Mouse (Mus musculus) ES-Bruce4 (cell line): Measurements from ENCODE around the gene Rgs12. TPM values are rescaled to one million over a fixed set of nuclear protein-coding genes. Genes with fewer than 3 reads are reported as not detected.
A peak's percentile ranks its signal among the peaks of the same experiment; 100 is the strongest.

Experiments used
- H3K27ac ChIP-seq: 2 replicates; pipeline ENCODE4 v1.5.1; 2012; ENCODE audit warnings: low read length, inconsistent platforms; ENCODE audit not compliant: insufficient read depth
- H3K27me3 ChIP-seq: 2 replicates; pipeline ENCODE4 v1.6.1; 2012; ENCODE audit warnings: mild to moderate bottlenecking, low read length, inconsistent platforms; ENCODE audit not compliant: control insufficient read depth, poor library complexity, insufficient read depth, severe bottlenecking
- H3K36me3 ChIP-seq: 2 replicates; pipeline ENCODE4 v1.6.1; 2012; ENCODE audit warnings: inconsistent platforms, mild to moderate bottlenecking, low read length, moderate library complexity; ENCODE audit not compliant: control insufficient read depth, poor library complexity, insufficient read depth, severe bottlenecking
- H3K4me1 ChIP-seq: one replicate; pipeline ENCODE4 v1.8.1; 2011; ENCODE audit warnings: low read length; ENCODE audit not compliant: control insufficient read depth, insufficient read depth
- H3K4me3 ChIP-seq: 2 replicates; pipeline ENCODE4 v1.5.1; 2011; ENCODE audit warnings: low read depth, mild to moderate bottlenecking, low read length
- H3K9ac ChIP-seq: 2 replicates; pipeline ENCODE4 v1.6.1; 2012; ENCODE audit warnings: low read depth, mild to moderate bottlenecking, inconsistent platforms; ENCODE audit not compliant: poor library complexity, severe bottlenecking
- H3K9me3 ChIP-seq: replicated peaks from 2 replicates; pipeline ENCODE4 v1.6.1; 2012; ENCODE audit warnings: mild to moderate bottlenecking, low read length, inconsistent platforms; ENCODE audit not compliant: control insufficient read depth, poor library complexity, insufficient read depth, severe bottlenecking
- CTCF ChIP-seq: IDR thresholded peaks from one replicate; pipeline ENCODE4 v1.8.1; 2011; ENCODE audit warnings: low read depth, low read length
- EP300 ChIP-seq: IDR thresholded peaks from 2 replicates; pipeline ENCODE4 v1.6.1; 2011; ENCODE audit warnings: low read depth, low read length; ENCODE audit not compliant: insufficient read depth
- POLR2A ChIP-seq: IDR thresholded peaks from one replicate; pipeline ENCODE4 v1.8.1; 2011; ENCODE audit warnings: low read length; ENCODE audit not compliant: insufficient read depth
- polyA plus RNA-seq: library from polyadenylated mRNA; stranded (reverse); fragments of >200 nt; gene quantifications from 2 replicates; pipeline ENCODE4 v1.2.4, GENCODE M21; 2011; ENCODE audit warnings: low read depth; ENCODE audit not compliant: missing spikeins, insufficient read depth, insufficient read length

Gene Rgs12
- polyA plus RNA-seq, 1 experiment = 23.4 TPM

- H3K4me3 ChIP-seq = no peak overlapping the region
- no peak overlapping the region for H3K9ac ChIP-seq
- no peaks in the 10 kb centered on the region for H3K4me1 ChIP-seq
- H3K36me3 ChIP-seq = no peaks in the 10 kb centered on the region
- no peaks in the 10 kb centered on the region for H3K9me3 ChIP-seq
- no peaks in the 10 kb centered on the region for H3K27me3 ChIP-seq
- peak; percentile 41 for TF ChIP-seq CTCF
- TF ChIP-seq EP300 = no peak
- TF ChIP-seq POLR2A = no peak
- H3K27ac ChIP-seq = no peak overlapping the region
These were observed 101.3 kb downstream of the Rgs12 start for GRCm38 (mm10) chr5:35050541-35050940.

- TF ChIP-seq CTCF = no peak
- TF ChIP-seq POLR2A = no peak
- TF ChIP-seq EP300 = no peak
- no peak overlapping the region for H3K9ac ChIP-seq
- H3K4me3 ChIP-seq = no peak overlapping the region
- no peak overlapping the region for H3K27ac ChIP-seq
- no peaks in the 10 kb centered on the region for H3K9me3 ChIP-seq
- no peaks in the 10 kb centered on the region; the same call in 1 of the 2 replicates for H3K27me3 ChIP-seq
- H3K4me1 ChIP-seq = no peaks in the 10 kb centered on the region
- H3K36me3 ChIP-seq = no peaks in the 10 kb centered on the region
These were observed 105.4 kb downstream of the Rgs12 start for GRCm38 (mm10) chr5:35054628-35055027.

GRCm38 (mm10) chr5:35055076-35055475, 105.8 kb downstream of the Rgs12 start:
- Histone ChIP-seq H3K4me1 (no peaks in the 10 kb centered on the region), H3K9ac (no peak overlapping the region), H3K27me3 (no peaks in the 10 kb centered on the region; the same call in 1 of the 2 replicates), H3K27ac (no peak overlapping the region), H3K9me3 (no peaks in the 10 kb centered on the region), H3K36me3 (no peaks in the 10 kb centered on the region), H3K4me3 (no peak overlapping the region)
- TF ChIP-seq POLR2A (no peak), EP300 (no peak), CTCF (no peak)

- Histone ChIP-seq H3K9ac (peak within 1 kb of the TSS; percentile 12), H3K36me3 (no peaks in the 10 kb centered on the region), H3K27ac (no peak within 1 kb of the TSS), H3K4me3 (peak within 1 kb of the TSS; percentile 51), H3K27me3 (no peaks in the 10 kb centered on the region; the same call in 1 of the 2 replicates), H3K9me3 (no peaks in the 10 kb centered on the region), H3K4me1 (no peaks in the 10 kb centered on the region)
- TF ChIP-seq EP300 (no peak), CTCF (no peak), POLR2A (no peak)
These were observed 107.6 kb downstream of the Rgs12 start, which contains the start of gene Dok7 for GRCm38 (mm10) chr5:35056604-35057432. TSS of gene Dok7 (plus strand) at chr5:35056766.

GRCm38 (mm10) chr5:35057582-35057981, 108.3 kb downstream of the Rgs12 start:
- no peak overlapping the region for H3K9ac ChIP-seq
- no peaks in the 10 kb centered on the region; the same call in 1 of the 2 replicates for H3K27me3 ChIP-seq
- H3K4me3 ChIP-seq = no peak overlapping the region
- no peaks in the 10 kb centered on the region for H3K36me3 ChIP-seq
- no peak overlapping the region for H3K27ac ChIP-seq
- TF ChIP-seq CTCF (no peak), EP300 (no peak), POLR2A (no peak)
- H3K4me1 ChIP-seq = no peaks in the 10 kb centered on the region
- H3K9me3 ChIP-seq = no peaks in the 10 kb centered on the region

- no peaks in the 10 kb centered on the region for H3K36me3 ChIP-seq
- no peak overlapping the region for H3K9ac ChIP-seq
- H3K27ac ChIP-seq = no peak overlapping the region
- H3K9me3 ChIP-seq = no peaks in the 10 kb centered on the region
- no peaks in the 10 kb centered on the region; the same call in 1 of the 2 replicates for H3K27me3 ChIP-seq
- TF ChIP-seq POLR2A = no peak
- TF ChIP-seq CTCF = no peak
- no peak for TF ChIP-seq EP300
- no peaks in the 10 kb centered on the region for H3K4me1 ChIP-seq
- H3K4me3 ChIP-seq = no peak overlapping the region
These were observed 109.0 kb downstream of the Rgs12 start for GRCm38 (mm10) chr5:35058216-35058615.
